Mouse (Mus musculus) midbrain, embryonic 11.5 days (tissue): ENCODE measurements around the gene Dnaja2. TPM values are rescaled to one million over a fixed set of nuclear protein-coding genes. Genes with fewer than 3 reads are reported as not detected.

ENCODE experiments used
- ATAC-seq: fragments of 200-750 bp; cut with Nextera tagmentation; 2 replicates; pipeline ENCODE4 v1.8.0; 2017; ENCODE audit warnings: moderate TSS enrichment, moderate library complexity; ENCODE audit not compliant: low FRiP score
- DNase-seq: peaks from one replicate; pipeline ENCODE4 v3.0.0; 2015; ENCODE audit warnings: low spot score; ENCODE audit errors: missing footprints
- H3K27ac ChIP-seq: fragments of 300-500 bp; sonication (generic); 2 replicates; pipeline ENCODE4 v1.5.1; 2014; ENCODE audit warnings: low read depth, low read length
- H3K27me3 ChIP-seq: fragments of 300-500 bp; sonication (generic); 2 replicates; pipeline ENCODE4 v1.6.1; 2014; ENCODE audit warnings: mild to moderate bottlenecking, low read length, moderate library complexity, mixed read lengths; ENCODE audit not compliant: control insufficient read depth, insufficient read depth
- H3K36me3 ChIP-seq: fragments of 300-500 bp; sonication (generic); 2 replicates; pipeline ENCODE4 v1.6.1; 2014; ENCODE audit warnings: mild to moderate bottlenecking, low read length, moderate library complexity, mixed read lengths; ENCODE audit not compliant: control insufficient read depth, insufficient read depth
- H3K4me1 ChIP-seq: fragments of 300-500 bp; sonication (generic); 2 replicates; pipeline ENCODE4 v1.6.1; 2014; ENCODE audit warnings: low read length; ENCODE audit not compliant: control insufficient read depth, insufficient read depth
- H3K4me2 ChIP-seq: fragments of 300-500 bp; sonication (generic); 2 replicates; pipeline ENCODE4 v1.6.1; 2014; ENCODE audit warnings: mild to moderate bottlenecking, moderate library complexity
- H3K4me3 ChIP-seq: fragments of 300-500 bp; sonication (generic); 2 replicates; pipeline ENCODE4 v1.5.1; 2014; ENCODE audit warnings: low read depth, low read length
- H3K9ac ChIP-seq: fragments of 300-500 bp; sonication (generic); 2 replicates; pipeline ENCODE4 v1.6.1; 2014; ENCODE audit warnings: low read length
- H3K9me3 ChIP-seq: fragments of 300-500 bp; sonication (generic); 2 replicates; pipeline ENCODE4 v1.6.1; 2016; ENCODE audit warnings: low read length; ENCODE audit not compliant: control insufficient read depth
- WGBS: fragments of 180-500 bp; shearing (Covaris S2); extraction: QIAGEN DNeasy Blood & Tissue Kit; methylation state at CpG from one replicate; pipeline ENCODE4 v1.1.7; 2014; 5-methylcytosine and 5-hydroxymethylcytosine counted together
- polyA plus RNA-seq: library from polyadenylated mRNA; unstranded; fragments of >200 nt; fragmentation: Nextera tagmentation; extraction: Ambion mirVana; gene quantifications from 2 replicates; pipeline ENCODE4 v1.2.1, GENCODE M21; 2014

Dnaja2 gene
- polyA plus RNA-seq, 1 experiment from 2014 or later: 201 TPM

DNA sequence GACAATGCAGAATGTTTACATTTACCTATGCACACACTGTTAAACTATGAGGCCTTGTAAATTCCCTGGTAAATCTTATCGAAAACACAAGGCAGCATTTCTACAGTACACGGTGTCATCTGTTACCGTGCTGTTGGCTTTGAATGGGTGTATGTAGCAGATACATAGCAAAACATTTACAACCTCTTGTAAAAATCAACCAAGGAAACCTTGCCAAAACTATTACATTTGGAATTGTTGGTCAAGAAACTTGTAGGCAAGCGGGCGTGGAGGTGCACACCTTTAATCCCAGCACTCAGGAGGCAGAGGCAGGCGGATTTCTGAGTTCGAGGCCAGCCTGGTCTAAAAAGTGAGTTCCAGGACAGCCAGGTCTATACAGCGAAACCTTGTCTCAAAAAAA lies 8.2 kb upstream of the Dnaja2 start:
- Histone ChIP-seq H3K36me3 (no peaks in the 10 kb centered on the region), H3K9me3 (no peaks in the 10 kb centered on the region), H3K27me3 (no peaks in the 10 kb centered on the region), H3K4me2 (no peak overlapping the region), H3K4me1 (no peaks in the 10 kb centered on the region), H3K4me3 (no peak overlapping the region), H3K9ac (no peak overlapping the region), H3K27ac (no peak overlapping the region)
- no peak for ATAC-seq
- 94% methylated on average over 8 of the region's 8 CpGs for WGBS
- no peak for DNase-seq

DNA sequence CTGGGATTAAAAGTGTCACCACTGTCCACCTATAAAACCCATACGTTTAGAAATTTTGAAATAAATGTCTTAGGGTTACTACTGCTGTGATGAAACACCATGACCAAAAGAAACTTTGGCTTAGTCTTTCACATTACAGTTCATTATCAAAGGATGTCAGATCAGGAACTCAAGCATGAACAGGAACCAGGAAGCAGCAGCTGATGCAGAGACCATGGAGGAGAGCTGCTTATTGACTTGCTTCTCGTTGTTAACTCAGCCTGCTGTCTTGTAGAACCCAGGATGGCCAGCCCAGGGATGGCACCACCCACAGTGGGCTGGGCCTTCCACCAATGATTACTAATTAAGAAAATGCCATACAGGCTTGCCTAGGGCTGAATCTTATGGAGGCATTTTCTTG lies 4.8 kb upstream of the Dnaja2 start:
- DNase-seq: no peak
- H3K4me2 ChIP-seq: no peak overlapping the region
- no peak overlapping the region for H3K4me3 ChIP-seq
- no peak overlapping the region for H3K9ac ChIP-seq
- no peak for ATAC-seq
- H3K36me3 ChIP-seq: no peaks in the 10 kb centered on the region
- H3K9me3 ChIP-seq: no peaks in the 10 kb centered on the region
- no peak overlapping the region for H3K27ac ChIP-seq
- 74% methylated on average over 2 of the region's 2 CpGs for WGBS
- no peaks in the 10 kb centered on the region for H3K4me1 ChIP-seq
- H3K27me3 ChIP-seq: no peaks in the 10 kb centered on the region

DNA sequence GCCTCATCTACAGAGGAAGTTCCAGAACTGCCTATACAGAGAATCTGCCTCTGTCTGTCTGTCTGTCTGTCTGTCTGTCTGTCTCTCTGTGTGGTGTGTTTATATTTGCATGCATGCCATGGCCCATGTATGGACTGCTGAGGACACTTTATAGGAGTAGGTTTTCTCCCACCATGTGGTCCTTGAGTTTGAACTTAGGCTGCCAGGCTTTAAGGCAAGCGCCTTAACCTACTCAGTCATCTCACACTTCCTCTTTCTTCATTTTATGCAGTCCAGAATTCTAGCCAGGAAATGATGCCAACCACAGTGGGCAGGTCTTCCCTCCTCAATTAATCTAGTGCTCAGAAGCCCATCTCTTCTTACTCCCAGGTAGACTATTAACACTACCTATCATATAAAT lies 4.1 kb upstream of the Dnaja2 start:
- no peak overlapping the region for H3K9ac ChIP-seq
- H3K4me1 ChIP-seq: no peaks in the 10 kb centered on the region
- DNase-seq (no peak), ATAC-seq (no peak)
- H3K9me3 ChIP-seq: no peaks in the 10 kb centered on the region
- H3K27ac ChIP-seq: no peak overlapping the region
- H3K36me3 ChIP-seq: no peaks in the 10 kb centered on the region
- H3K4me3 ChIP-seq: no peak overlapping the region
- no peaks in the 10 kb centered on the region for H3K27me3 ChIP-seq
- H3K4me2 ChIP-seq: no peak overlapping the region
- 81% methylated on average over 1 of the region's 1 CpGs for WGBS

DNA sequence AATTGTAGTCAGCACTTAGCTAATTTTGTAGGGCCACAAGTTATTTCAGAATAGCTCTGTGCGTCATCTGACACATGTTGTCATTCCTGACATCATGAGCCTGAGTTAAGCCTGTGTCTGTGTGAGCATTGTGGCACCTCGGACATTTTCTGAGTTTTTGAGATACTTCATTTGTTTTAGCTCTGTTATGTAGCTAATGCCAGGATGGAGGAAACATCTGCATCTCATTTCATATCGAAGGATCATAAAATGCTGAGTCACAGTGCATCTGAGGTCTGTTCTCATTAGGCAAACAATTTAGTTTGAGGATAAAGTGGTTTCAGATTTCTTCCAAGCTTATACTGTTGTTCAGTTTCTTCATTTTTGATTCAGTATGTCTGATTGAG lies 2.5 kb upstream of the Dnaja2 start:
- Histone ChIP-seq H3K27ac (no peak overlapping the region), H3K4me2 (no peak overlapping the region), H3K9ac (no peak overlapping the region), H3K27me3 (no peaks in the 10 kb centered on the region), H3K36me3 (no peaks in the 10 kb centered on the region), H3K4me1 (no peaks in the 10 kb centered on the region), H3K9me3 (no peaks in the 10 kb centered on the region), H3K4me3 (no peak overlapping the region)
- ATAC-seq: no peak
- DNase-seq: no peak
- 87% methylated on average over 3 of the region's 3 CpGs for WGBS

DNA sequence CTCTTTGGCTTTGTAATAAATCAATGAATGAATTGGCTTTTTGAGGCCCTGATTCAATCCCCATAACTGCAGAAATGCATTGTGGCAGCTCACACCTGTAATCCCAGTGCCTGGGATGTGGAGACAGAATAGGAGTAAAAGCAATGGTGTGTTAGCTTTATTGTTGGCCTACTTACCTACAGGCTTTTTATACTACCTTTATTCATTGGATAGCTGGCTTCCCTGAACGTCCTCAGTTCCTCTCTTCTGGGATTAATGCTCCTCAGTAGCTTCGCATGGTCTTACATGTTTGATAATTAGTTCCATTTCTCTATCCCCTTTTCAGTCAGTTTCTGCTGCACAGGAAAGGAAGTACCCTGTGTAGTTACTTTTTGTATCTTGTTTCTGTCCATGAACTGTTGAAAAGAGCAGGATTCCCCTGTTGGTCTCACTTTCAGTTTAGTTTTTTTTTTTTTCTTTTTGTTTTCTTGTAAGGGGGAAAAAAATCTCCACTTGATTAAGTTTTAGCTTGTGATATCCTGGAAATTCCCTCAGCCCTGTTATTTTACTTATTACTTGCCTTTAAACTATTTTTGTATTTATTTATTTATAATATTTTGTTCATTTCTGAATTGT lies 1.9 kb upstream of the Dnaja2 start:
- no peak overlapping the region for H3K4me3 ChIP-seq
- no peaks in the 10 kb centered on the region for H3K4me1 ChIP-seq
- H3K9ac ChIP-seq: no peak overlapping the region
- WGBS: 61% methylated on average over 2 of the region's 2 CpGs
- H3K27me3 ChIP-seq: no peaks in the 10 kb centered on the region
- no peak overlapping the region for H3K27ac ChIP-seq
- DNase-seq: no peak
- no peaks in the 10 kb centered on the region for H3K9me3 ChIP-seq
- H3K4me2 ChIP-seq: no peak overlapping the region
- ATAC-seq: no peak
- no peaks in the 10 kb centered on the region for H3K36me3 ChIP-seq

DNA sequence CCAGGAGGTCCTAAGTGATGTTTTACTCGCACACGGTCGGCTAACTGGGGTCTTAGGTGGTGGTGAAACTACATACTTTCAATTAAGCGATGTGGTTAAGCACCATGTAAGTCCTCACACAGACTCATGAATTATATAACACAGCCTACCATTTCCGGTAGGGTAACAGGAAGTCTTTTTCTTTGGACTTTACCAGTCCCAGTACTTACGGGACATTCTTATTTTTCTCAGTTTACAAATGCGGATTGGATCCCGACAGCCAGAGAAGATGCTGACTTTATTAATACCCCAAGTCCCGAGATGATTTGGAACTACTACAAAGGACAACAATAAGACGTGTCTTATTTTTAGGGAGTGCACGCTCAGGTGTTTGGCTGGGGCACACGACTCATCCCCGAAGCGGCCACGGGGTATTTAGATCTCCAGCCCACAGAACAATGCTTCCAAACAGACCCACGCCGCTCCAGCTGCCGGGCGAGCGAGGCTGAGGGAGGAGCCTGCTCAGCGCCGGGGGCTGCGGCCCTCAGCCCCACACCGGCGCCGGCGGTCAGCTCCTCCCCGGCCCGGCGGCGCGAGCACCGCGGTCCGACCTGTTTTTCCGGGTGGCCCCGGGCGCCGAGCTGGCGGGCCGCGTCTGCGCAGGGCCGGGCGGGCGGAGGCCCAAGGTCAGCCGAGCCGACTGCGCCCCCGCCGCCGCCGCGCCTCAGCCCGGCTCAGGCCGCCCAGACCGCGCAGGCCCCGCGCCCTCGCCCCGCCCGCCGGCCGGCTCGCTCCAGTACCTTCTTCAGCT lies 558 bp downstream of the Dnaja2 start:
- no peaks in the 10 kb centered on the region for H3K9me3 ChIP-seq
- H3K27me3 ChIP-seq: no peaks in the 10 kb centered on the region
- H3K9ac ChIP-seq: peak overlapping the region; percentile 93
- H3K4me1 ChIP-seq: no peaks in the 10 kb centered on the region
- ATAC-seq (peak; percentile 91), DNase-seq (peak; percentile 90)
- under 1% methylated on average over 65 of the region's 66 CpGs for WGBS
- no peaks in the 10 kb centered on the region for H3K36me3 ChIP-seq
- peak overlapping the region; percentile 96 for H3K4me3 ChIP-seq
- peak overlapping the region; percentile 84 for H3K27ac ChIP-seq
- peak overlapping the region; percentile 91 for H3K4me2 ChIP-seq

DNA sequence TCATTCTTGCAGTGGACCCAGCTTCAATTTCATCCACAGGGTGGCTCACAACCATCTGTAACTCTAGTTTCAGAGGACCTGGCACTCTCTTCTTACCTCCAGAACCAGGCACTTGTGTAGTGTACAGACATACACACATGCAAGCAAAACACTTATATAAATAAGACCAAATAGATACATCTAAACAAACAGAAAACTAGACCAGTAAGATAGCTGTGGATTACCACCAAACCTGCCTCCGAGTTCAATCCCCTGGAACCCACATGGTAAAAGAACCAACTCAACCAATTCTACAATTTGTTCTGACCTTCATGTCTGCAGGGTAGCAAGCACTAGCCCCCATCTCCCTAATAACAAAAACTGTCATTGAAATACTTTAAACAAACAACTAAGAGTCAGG lies 3.2 kb downstream of the Dnaja2 start:
- no peak overlapping the region for H3K4me2 ChIP-seq
- H3K4me1 ChIP-seq: no peaks in the 10 kb centered on the region
- H3K9me3 ChIP-seq: no peaks in the 10 kb centered on the region
- no peak overlapping the region for H3K4me3 ChIP-seq
- no peak overlapping the region for H3K9ac ChIP-seq
- no peak overlapping the region for H3K27ac ChIP-seq
- DNase-seq: peak; percentile 79
- H3K27me3 ChIP-seq: no peaks in the 10 kb centered on the region
- 92% methylated on average over 1 of the region's 1 CpGs for whole genome bisulfite sequencing
- H3K36me3 ChIP-seq: peaks cover 10% of the 10 kb centered on the region
- no peak for ATAC-seq

DNA sequence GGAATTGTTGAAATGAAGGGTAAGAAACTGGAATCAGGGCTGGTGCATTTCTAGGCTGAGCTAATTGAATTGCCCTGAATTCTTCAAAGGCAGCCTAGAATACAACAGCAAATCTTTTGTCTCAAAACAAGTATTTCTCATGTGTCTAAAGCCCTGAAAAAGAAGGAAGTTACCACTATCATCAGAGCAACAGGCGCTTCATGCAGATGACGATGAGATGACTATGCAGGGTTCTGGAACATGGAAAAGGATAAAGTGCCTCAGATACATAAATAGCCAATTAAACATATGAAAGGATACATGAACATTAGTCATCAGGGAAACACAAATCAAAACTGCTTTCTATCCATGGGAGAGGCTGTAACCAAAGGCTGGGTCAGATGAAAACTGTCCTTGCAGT lies 18.8 kb downstream of the Dnaja2 start:
- H3K4me1 ChIP-seq: no peaks in the 10 kb centered on the region
- ATAC-seq (no peak), DNase-seq (no peak)
- no peaks in the 10 kb centered on the region for H3K27me3 ChIP-seq
- WGBS: 97% methylated on average over 2 of the region's 2 CpGs
- H3K36me3 ChIP-seq: peaks cover 12% of the 10 kb centered on the region; the same call in 1 of the 2 replicates
- H3K27ac ChIP-seq: no peak overlapping the region
- no peak overlapping the region for H3K9ac ChIP-seq
- H3K4me3 ChIP-seq: no peak overlapping the region
- H3K9me3 ChIP-seq: no peaks in the 10 kb centered on the region
- no peak overlapping the region for H3K4me2 ChIP-seq

DNA sequence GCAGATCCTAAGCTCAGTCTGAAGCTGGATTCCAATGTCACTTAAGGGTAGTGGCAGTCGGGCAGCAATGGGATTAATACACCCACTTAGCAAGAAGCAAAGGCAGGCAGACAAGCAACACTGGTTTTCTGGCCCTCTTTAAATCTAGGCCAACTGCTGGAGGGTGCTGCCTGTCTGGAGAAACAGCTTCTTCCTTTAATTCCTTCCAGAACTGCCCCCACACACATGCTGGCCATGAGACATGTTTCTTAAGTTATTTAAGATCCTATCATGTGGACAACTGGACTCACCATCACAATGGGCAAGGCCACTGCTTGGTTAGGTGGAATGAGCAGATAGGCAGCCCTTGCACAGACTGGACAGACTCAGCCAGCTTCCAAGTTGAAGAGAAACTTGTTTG lies 21.0 kb downstream of the Dnaja2 start:
- no peak overlapping the region for H3K27ac ChIP-seq
- H3K27me3 ChIP-seq: no peaks in the 10 kb centered on the region
- no peak overlapping the region for H3K4me2 ChIP-seq
- no peak overlapping the region for H3K9ac ChIP-seq
- DNase-seq: no peak
- WGBS: 87% methylated on average over 1 of the region's 1 CpGs
- H3K4me3 ChIP-seq: no peak overlapping the region
- no peaks in the 10 kb centered on the region for H3K9me3 ChIP-seq
- no peaks in the 10 kb centered on the region for H3K4me1 ChIP-seq
- ATAC-seq: no peak
- H3K36me3 ChIP-seq: peaks cover 9% of the 10 kb centered on the region; the same call in 1 of the 2 replicates
